Mouse (Mus musculus) layer of hippocampus, adult 8-10 months (tissue): ENCODE results near the gene Zdhhc7. TPM values are rescaled to one million over a fixed set of nuclear protein-coding genes. Genes with fewer than 3 reads are reported as not detected.

Source experiments
- DNase-seq, 2 experiments: peaks; one replicate each; pipeline ENCODE4 v3.0.0; 2022; ENCODE audit warnings: low spot score in 2 of 2
- total RNA-seq, 4 experiments: library from RNA; stranded (reverse); gene quantifications; 2 replicates each; pipeline ENCODE4 v1.2.4; 2022

The Zdhhc7 gene
- total RNA-seq, 4 experiments from 2014 or later = 28.4 to 37.8 (median 32.3) TPM

DNA sequence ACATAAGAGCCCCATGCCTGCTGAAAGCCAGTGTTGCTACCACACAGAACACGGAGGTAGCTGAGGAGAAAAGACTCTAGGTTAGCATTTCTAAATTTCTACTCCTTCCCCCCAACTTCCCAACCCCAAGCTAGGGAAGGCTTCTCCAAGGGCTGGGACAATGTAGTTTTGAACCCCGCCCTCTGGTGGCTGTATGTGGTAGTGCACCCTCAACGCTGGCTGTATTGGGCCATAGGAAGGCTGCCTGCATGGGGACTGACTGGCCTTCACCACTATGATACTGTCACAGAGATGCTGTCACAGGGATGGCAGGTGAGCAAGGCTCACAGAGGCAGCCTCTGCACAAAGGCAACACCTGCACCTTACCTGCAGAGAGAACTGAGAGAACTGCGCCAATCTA, 29.6 kb downstream of the Zdhhc7 start:
- peak; percentile 67 to 88 for DNase-seq

DNA sequence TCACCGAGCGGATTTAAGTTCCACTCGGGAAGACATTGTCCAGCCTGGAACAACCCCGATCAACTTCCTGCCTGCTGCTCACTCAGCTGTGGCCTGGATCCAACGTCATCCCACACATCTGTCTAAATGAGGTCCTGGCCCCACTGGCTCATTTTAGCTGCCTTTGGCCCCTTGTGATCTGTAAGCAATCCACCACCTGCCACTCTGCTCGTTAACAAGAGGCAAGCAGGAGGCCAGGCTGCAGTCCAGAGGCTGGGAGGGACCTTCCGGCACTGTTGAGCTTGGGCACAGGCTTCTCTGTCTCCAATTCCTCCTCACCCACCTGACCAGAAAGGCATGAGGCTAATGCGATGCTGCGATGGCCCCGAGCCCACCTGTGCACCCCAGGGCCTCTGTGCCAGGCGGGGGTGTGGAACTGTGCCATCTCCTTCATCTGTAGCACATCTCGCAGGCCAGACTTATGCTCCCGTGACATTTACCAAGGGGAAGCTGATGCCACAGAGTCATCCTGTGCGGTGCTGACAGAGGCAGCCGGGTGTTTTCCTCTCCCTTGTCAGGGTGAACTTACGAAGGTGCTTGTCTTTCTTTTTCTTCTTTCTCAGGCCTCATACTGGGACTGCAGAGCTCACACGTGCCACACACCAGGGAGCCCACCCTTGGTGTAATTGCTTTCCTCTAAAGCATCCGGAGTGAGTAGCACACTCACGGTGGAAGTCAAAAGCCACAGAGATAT, 33.2 kb downstream of the Zdhhc7 start:
- no peak for DNase-seq

DNA sequence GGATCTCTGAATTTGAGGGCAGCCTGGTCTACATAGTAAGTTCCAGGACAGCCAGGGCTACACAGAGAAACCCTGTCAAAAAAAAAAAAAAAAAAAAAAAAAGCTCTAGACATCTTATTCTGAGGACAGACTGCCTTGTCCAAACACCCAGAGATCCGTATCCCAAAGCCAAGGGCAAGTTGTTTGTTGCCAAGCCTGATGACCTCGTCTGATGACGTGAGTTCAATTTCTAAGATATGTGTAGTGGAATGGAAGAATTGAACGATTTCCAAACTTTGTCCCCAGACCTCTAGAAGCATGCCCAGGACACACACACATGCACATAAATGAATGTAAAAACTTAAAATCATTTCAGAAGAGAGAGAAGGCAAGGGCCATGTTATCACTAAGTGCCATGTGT, 35.1 kb downstream of the Zdhhc7 start:
- DNase-seq = no peak

DNA sequence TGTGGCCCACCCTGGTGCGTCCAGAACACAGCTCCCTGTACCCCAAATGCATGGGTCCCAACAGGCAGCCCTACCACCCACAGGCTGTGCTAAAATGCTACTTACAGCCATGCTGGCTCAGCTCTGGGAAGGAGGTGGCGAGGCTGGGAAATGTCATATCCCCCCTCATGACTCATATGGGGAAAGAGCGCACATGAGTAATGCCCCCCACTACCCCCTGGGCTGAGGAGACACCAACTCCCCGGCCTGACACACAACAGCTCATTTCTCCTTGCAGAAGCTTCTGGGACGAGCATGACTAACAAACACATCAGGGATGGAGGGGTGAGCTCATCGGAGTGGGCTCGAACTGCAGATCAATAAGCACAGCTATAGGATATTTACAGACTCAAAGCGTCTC, 35.7 kb downstream of the Zdhhc7 start:
- DNase-seq = no peak

DNA sequence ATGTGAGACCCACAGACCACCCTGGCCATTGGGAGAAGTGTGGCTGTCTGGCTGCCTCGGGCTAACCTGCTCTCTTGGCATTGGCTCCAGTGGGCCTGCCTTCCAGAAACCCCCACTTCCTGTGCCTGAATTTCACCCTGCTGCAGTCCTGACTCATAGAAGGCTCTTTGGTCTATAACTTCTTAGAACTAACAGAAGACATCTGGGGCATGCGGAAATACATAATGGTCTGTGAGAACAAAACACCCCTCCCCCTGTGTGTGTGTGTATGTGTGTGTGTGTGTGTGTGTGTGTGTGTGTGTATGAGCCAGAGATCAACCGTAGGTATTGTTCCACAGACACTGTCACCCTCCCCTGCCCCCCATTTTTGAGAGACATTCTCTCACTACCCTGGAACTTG, 38.0 kb downstream of the Zdhhc7 start:
- no peak for DNase-seq

DNA sequence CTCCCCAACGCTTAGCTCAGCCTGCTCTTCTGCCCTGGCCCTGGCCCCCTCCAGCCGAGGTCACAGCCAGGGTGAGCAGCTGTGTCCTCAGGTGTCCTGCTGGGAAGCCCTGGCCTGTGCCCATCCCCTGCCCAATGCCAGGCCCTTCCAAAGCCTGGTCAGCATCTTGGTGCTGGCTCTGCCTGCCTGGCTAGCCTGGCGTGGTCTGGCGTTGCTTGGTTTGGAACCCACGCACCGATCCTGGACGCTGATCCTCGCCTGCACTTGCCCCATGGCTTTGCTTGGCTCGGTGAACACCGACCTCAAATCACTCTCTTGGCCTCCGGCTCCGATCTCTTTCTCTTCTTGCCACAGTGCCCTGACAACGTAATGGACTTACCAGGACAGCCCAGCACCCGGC, 38.5 kb downstream of the Zdhhc7 start:
- no peak for DNase-seq

- DNase-seq = no peak
Observed at GRCm38 (mm10) chr8:120057078-120057477, 44.2 kb downstream of the Zdhhc7 start.

GRCm38 (mm10) chr8:120054833-120055232, 46.4 kb downstream of the Zdhhc7 start:
- no peak for DNase-seq

DNA sequence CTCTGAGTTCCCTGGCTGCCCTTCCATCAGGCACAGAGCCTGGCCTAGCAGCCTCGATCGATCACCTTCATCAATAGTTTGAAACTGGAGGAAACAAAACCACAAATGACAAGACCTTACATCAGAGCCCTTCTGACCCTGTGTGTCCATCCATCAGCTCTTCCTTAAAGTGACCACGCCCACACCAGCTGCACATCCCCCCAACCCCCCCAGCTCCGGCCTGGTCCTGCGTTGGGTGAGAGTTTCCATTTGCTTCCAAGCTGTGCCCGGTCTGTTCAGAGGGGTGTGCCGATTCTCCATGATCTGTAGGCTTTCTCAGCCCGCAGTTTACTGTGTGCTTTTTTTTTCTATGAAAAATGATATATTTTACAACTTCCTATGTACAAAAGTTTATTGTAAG, 49.0 kb downstream of the Zdhhc7 start:
- DNase-seq = no peak

DNA sequence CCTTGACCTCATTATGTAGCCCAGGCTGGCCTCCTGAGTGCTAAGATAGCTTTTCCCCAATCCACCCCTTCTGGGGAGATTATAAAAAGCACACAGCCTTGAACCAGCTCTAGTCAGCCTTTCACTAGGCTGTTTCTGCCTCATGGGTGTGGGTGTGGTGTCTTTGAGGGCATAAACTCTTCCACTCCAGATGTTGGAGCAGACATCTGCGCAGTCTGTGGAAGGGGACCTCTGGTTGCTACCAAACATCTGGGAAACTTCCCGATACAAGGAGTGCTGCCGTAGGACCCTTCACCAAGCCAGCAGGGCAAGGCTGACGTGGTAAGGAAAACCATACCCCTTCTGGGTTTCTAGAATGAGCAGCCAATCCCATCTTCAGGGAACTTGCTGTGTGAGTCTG, 49.4 kb downstream of the Zdhhc7 start:
- DNase-seq = no peak

- DNase-seq = no peak
Observed at GRCm38 (mm10) chr8:120051006-120051405, 50.3 kb downstream of the Zdhhc7 start.

DNA sequence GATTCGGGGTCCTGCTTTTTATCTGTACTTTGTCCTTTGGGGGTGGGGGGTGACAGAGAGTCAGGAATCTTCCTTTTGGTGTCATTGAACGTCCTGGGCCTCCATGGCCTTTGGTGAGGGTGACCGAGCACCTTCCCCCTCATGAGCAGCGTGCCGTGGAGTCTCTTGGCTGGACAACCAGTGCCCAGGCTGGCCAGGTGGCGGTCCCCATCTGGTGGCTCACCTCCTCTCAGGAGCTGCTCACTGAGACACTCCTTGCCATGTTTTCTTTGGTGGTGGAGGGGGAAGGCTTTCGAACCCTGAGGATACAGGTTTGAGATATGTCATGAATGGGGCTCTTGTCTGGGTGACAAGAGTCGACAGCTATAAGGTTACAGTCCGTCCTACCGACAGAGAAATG, 50.9 kb downstream of the Zdhhc7 start:
- DNase-seq = no peak

- DNase-seq = no peak
Observed at GRCm38 (mm10) chr8:120049949-120050348, 51.3 kb downstream of the Zdhhc7 start.

DNA sequence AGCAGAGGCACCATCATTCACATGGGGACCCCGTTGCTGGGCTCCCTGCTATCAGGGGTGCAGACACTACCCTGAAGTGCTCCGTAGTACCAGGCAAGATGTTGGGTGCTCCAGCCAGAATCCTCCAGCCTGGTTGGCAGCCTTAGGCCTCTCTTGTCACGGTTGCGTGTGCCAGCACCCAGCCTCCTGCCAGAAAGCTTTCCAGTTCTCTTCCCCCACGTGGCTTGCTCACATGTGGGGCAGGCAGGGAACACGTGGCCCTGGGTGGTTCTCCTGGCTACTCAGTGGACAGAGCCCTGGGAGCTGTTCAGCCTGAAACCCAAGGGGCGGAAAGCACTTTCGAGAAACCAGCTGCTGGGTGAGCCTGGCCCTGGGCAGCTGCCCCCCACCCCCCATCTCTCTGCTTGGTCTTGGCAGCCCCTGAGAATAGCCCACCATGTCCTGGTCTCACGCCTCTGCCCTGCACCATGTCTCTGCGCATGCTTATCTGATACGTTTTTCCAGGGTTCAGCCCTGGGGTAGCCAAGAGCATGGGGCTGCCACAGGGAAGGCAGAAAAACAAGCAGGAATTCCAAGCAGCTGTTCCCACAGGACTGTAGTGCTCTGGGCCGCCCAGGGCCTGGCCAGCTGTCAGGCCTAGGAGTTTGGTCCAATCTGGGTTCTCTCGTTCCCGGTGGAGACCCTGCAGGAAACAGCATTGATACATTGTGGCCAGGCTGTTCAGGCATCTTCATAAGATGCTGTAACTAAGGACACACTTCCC, 54.8 kb downstream of the Zdhhc7 start:
- DNase-seq = peak; percentile 88 to 91

- peak in 1 of 2 experiments; percentile 17 for DNase-seq
Observed at GRCm38 (mm10) chr8:120045471-120045870, 55.8 kb downstream of the Zdhhc7 start.

- DNase-seq = no peak
Observed at GRCm38 (mm10) chr8:120044907-120045306, 56.4 kb downstream of the Zdhhc7 start.

DNA sequence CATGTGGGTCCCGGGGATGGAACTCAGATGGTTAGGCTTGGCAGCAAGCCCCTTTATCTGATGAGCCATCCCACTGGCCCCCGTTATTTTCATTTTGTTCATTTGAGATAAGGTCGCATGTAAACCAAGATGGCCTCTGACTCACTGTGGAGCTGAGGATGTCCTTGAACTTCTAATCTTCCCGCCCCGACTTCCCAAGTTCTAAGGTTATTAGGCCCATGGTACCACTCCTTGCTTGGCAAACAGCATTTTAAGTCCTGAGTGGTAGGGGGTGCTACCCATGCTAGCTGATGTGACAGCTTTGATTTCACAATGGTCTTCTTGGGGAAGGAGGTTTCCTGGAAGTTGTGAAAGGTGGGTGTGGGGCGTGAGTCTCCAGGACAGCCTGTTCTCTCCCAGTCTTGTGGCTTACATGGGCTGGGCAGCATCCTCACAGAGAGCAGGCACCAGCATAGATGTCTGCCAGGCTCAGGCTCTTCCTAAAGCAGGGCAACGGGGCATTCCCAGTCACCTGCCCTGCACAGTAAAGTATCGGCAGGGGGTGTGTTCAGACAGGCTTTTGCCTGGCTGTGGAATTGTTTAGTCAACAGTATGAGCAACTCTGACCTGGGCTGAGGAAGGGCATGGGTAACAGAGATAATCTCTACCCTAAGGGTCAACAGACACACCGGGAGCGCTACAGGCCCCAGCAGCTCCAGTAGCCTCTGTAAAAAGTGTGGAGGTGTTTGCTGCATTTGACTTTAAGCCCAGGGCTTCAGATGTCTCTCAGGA, 58.6 kb downstream of the Zdhhc7 start:
- no peak for DNase-seq

- DNase-seq = peak; percentile 23 to 35
Observed at GRCm38 (mm10) chr8:120040861-120041260, 60.4 kb downstream of the Zdhhc7 start.

DNA sequence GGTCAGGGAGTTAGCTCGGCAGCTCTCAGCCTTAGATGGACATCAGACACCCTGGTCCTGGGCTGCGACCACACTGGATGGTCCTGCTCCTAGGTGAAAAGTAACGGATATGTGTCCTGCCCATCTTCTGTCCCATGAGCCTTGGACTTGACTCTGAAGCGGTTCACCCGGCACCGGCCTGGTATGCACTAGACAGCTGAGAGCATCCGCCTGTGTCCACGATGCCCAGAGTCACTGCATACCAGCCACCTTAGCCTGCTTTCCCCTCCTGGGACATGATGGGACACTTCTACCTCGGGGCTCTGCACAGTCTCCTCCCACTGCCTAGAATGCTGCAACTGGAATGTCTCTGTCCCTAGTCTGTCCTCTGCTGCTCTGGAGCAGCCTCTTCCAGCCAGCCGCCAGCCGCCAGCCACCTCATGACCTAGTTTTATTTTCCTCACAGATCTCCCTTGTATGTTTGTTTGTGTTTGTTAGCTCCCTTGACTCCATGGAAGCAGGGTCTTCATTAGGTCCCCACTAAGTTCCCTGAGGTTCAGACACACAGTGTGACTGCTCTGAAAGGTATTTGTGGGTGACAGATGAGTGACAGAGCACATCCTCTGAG, 61.9 kb downstream of the Zdhhc7 start:
- DNase-seq = no peak

DNA sequence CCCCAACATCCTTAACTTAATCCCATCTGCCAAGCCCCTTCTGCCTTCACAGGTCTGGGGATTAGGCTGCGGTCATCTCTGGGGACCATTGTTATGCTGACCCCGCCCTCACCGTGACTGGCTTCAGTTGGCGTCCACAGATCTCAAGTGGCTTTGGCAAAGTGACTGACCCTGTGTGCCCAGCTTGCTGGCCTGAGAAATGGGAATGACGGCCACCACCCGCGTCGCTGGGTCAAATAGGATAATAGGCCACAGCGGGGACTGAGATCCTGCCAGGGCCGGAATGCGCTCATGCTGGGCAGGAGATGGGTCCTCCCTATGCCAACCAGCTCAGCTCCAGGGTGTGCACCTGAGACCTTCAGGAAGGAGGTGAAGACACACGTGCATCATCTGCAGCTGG, 62.5 kb downstream of the Zdhhc7 start:
- no peak for DNase-seq

GRCm38 (mm10) chr8:120037611-120038010, 63.7 kb downstream of the Zdhhc7 start:
- no peak for DNase-seq

DNA sequence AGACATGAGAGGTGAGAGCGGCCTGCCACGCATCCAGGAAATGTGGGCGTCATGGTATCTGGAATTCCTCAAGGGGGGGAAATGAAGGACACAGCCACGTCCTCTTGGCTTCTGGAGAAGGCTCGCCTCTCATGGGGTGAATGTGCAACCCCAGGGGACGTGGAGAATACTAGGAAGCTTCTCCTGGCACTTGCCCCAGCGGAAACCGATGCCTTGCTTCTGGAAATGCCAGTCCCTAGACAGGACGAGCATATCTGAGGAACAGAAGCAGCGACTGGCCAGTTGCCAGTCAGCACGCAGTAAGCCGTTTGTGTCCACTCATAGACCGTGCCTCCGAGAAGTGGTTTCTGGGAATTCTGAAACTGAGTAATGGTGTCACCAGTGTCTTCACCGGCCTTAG, 64.1 kb downstream of the Zdhhc7 start:
- no peak for DNase-seq
